Mouse (Mus musculus): ENCODE results near the gene Mapre1. TPM values are rescaled to one million over a fixed set of nuclear protein-coding genes. Genes with fewer than 3 reads are reported as not detected.

Gene Mapre1
- total and polyA plus RNA-seq, 2 experiments from 2014 or later: 91.8 to 372 TPM

- H3K36me3 ChIP-seq (ENCODE audit: insufficient read depth, low read length): peaks cover 63% of the 10 kb centered on the region
- H3K9me3 ChIP-seq (ENCODE audit: low read length): no peaks in the 10 kb centered on the region
- ATAC-seq (ENCODE audit: low FRiP score) (no peak), DNase-seq (ENCODE audit: low spot score) (no peak)
- no peak overlapping the region for H3K4me2 ChIP-seq (ENCODE audit: low read depth, low read length, poor library complexity, severe bottlenecking)
- H3K4me1 ChIP-seq (ENCODE audit: insufficient read depth, low read length): no peaks in the 10 kb centered on the region
- no peaks in the 10 kb centered on the region for H3K27me3 ChIP-seq (ENCODE audit: insufficient read depth, low read length)
- TF ChIP-seq CTCF (IDR thresholded peaks at IDR 0.05): no peak
- H3K4me3 ChIP-seq (ENCODE audit: low read depth, low read length): no peak overlapping the region
- H3K27ac ChIP-seq (ENCODE audit: low read depth, low read length): no peak overlapping the region
- no peak overlapping the region for H3K9ac ChIP-seq (replicated peaks; ENCODE audit: low read length, poor library complexity, severe bottlenecking)
- WGBS: 93% methylated on average over 5 of the region's 5 CpGs
Measured at GRCm38 (mm10) chr2:153762121-153762520, 21.0 kb downstream of the Mapre1 start.

- Histone ChIP-seq H3K4me3 (ENCODE audit: low read depth, low read length) (no peak overlapping the region), H3K4me1 (ENCODE audit: insufficient read depth, low read length) (no peaks in the 10 kb centered on the region), H3K27me3 (ENCODE audit: insufficient read depth, low read length) (no peaks in the 10 kb centered on the region), H3K9ac (replicated peaks; ENCODE audit: low read length, poor library complexity, severe bottlenecking) (no peak overlapping the region), H3K4me2 (ENCODE audit: low read depth, low read length, poor library complexity, severe bottlenecking) (no peak overlapping the region), H3K9me3 (ENCODE audit: low read length) (no peaks in the 10 kb centered on the region), H3K36me3 (ENCODE audit: insufficient read depth, low read length) (peaks cover 37% of the 10 kb centered on the region), H3K27ac (ENCODE audit: low read depth, low read length) (no peak overlapping the region)
- DNase-seq (ENCODE audit: low spot score) (no peak), ATAC-seq (ENCODE audit: low FRiP score) (no peak)
- no peak for TF ChIP-seq CTCF (IDR thresholded peaks at IDR 0.05)
- 66% methylated on average over 6 of the region's 6 CpGs for WGBS
Measured at GRCm38 (mm10) chr2:153767484-153767883, 26.4 kb downstream of the Mapre1 start.

- Histone ChIP-seq H3K9ac (replicated peaks; ENCODE audit: low read length, poor library complexity, severe bottlenecking) (no peak overlapping the region), H3K36me3 (ENCODE audit: insufficient read depth, low read length) (peaks cover 32% of the 10 kb centered on the region), H3K27me3 (ENCODE audit: insufficient read depth, low read length) (no peaks in the 10 kb centered on the region), H3K4me1 (ENCODE audit: insufficient read depth, low read length) (no peaks in the 10 kb centered on the region), H3K4me3 (ENCODE audit: low read depth, low read length) (no peak overlapping the region), H3K4me2 (ENCODE audit: low read depth, low read length, poor library complexity, severe bottlenecking) (no peak overlapping the region), H3K9me3 (ENCODE audit: low read length) (no peaks in the 10 kb centered on the region), H3K27ac (ENCODE audit: low read depth, low read length) (no peak overlapping the region)
- DNase-seq (ENCODE audit: low spot score) (no peak), ATAC-seq (ENCODE audit: low FRiP score) (no peak)
- TF ChIP-seq CTCF (IDR thresholded peaks at IDR 0.05): no peak
- WGBS: 76% methylated on average over 2 of the region's 2 CpGs
Measured at GRCm38 (mm10) chr2:153768881-153769280, 27.8 kb downstream of the Mapre1 start.

GRCm38 (mm10) chr2:153772950-153773349 lies 31.9 kb downstream of the Mapre1 start:
- 96% methylated on average over 4 of the region's 4 CpGs for WGBS
- no peak overlapping the region for H3K4me3 ChIP-seq (ENCODE audit: low read depth, low read length)
- H3K4me1 ChIP-seq (ENCODE audit: insufficient read depth, low read length): no peaks in the 10 kb centered on the region
- H3K9me3 ChIP-seq (ENCODE audit: low read length): no peaks in the 10 kb centered on the region
- no peak for TF ChIP-seq CTCF (IDR thresholded peaks at IDR 0.05)
- H3K36me3 ChIP-seq (ENCODE audit: insufficient read depth, low read length): peaks cover 11% of the 10 kb centered on the region; the same call in 1 of the 2 replicates
- H3K27me3 ChIP-seq (ENCODE audit: insufficient read depth, low read length): no peaks in the 10 kb centered on the region
- ATAC-seq (ENCODE audit: low FRiP score) (no peak), DNase-seq (ENCODE audit: low spot score) (no peak)
- no peak overlapping the region for H3K27ac ChIP-seq (ENCODE audit: low read depth, low read length)
- no peak overlapping the region for H3K9ac ChIP-seq (replicated peaks; ENCODE audit: low read length, poor library complexity, severe bottlenecking)
- no peak overlapping the region for H3K4me2 ChIP-seq (ENCODE audit: low read depth, low read length, poor library complexity, severe bottlenecking)

GRCm38 (mm10) chr2:153775472-153775871 lies 34.4 kb downstream of the Mapre1 start:
- ATAC-seq (ENCODE audit: low FRiP score): no peak
- H3K4me3 ChIP-seq (ENCODE audit: low read depth, low read length): no peak overlapping the region
- no peak overlapping the region for H3K9ac ChIP-seq (replicated peaks; ENCODE audit: low read length, poor library complexity, severe bottlenecking)
- H3K4me2 ChIP-seq (ENCODE audit: low read depth, low read length, poor library complexity, severe bottlenecking): no peak overlapping the region
- H3K9me3 ChIP-seq (ENCODE audit: low read length): no peaks in the 10 kb centered on the region
- DNase-seq (ENCODE audit: low spot score): no peak
- 97% methylated on average over 4 of the region's 4 CpGs for WGBS
- H3K27ac ChIP-seq (ENCODE audit: low read depth, low read length): no peak overlapping the region
- TF ChIP-seq CTCF (IDR thresholded peaks at IDR 0.05): no peak
- peaks cover 8% of the 10 kb centered on the region; the same call in 1 of the 2 replicates for H3K36me3 ChIP-seq (ENCODE audit: insufficient read depth, low read length)
- no peaks in the 10 kb centered on the region for H3K27me3 ChIP-seq (ENCODE audit: insufficient read depth, low read length)
- H3K4me1 ChIP-seq (ENCODE audit: insufficient read depth, low read length): no peaks in the 10 kb centered on the region

GRCm38 (mm10) chr2:153778638-153779362 lies 37.7 kb downstream of the Mapre1 start:
- no peak overlapping the region for H3K27ac ChIP-seq (ENCODE audit: low read depth, low read length)
- DNase-seq (ENCODE audit: low spot score) (peak; percentile 48), ATAC-seq (ENCODE audit: low FRiP score) (peak; percentile 69)
- WGBS: 16% methylated on average over 23 of the region's 24 CpGs
- no peaks in the 10 kb centered on the region for H3K9me3 ChIP-seq (ENCODE audit: low read length)
- no peaks in the 10 kb centered on the region for H3K27me3 ChIP-seq (ENCODE audit: insufficient read depth, low read length)
- H3K4me1 ChIP-seq (ENCODE audit: insufficient read depth, low read length): no peaks in the 10 kb centered on the region
- H3K36me3 ChIP-seq (ENCODE audit: insufficient read depth, low read length): 0 out of 2 replicates have a peak, but pooled peaks cover under 1% of the 10 kb centered on the region
- peak overlapping the region; percentile 55 for H3K4me2 ChIP-seq (ENCODE audit: low read depth, low read length, poor library complexity, severe bottlenecking)
- no peak for TF ChIP-seq CTCF (IDR thresholded peaks at IDR 0.05)
- no peak overlapping the region for H3K9ac ChIP-seq (replicated peaks; ENCODE audit: low read length, poor library complexity, severe bottlenecking)
- peak overlapping the region; percentile 29; the same call in 1 of the 2 replicates for H3K4me3 ChIP-seq (ENCODE audit: low read depth, low read length)
